8 mouse cellular contexts compared by ENCODE assay signal in the genomic region with DNA sequence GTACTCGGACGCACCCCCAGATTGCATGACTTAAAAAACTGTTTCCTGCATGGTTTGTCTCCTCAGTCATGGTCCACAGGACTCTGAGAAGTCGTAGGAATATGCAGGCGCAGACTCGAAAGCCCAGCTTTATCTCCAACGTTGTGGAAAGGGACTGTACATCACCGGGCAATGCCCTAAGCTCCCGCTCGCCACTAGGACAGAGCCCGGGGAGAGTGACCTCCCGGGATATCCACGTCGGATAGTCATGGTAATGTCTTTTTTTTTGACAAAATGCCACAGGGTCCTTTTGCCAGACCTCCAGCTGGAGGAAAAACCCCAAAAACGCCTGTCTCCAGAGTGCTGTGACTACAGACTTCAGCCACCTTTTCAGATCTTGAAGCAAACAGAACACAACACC. TPM values are rescaled to one million over a fixed set of nuclear protein-coding genes. Genes with fewer than 3 reads are reported as not detected.
DNase-seq lines count a peak whose midpoint lies in the region; ATAC-seq and TF ChIP-seq lines count a peak whose summit lies in the region.

No protein-coding gene starts in this region.

- peak overlapping the region; percentile 94 for H3K4me2 ChIP-seq in heart, embryonic 12.5 days
- H3K4me2 ChIP-seq in midbrain, embryonic 12.5 days (replicated peaks), result peak overlapping the region; percentile 87

- peak in 1 of 2 experiments; percentile 20 for DNase-seq in left cerebral cortex, adult 2 months (ENCODE audit: extremely low spot score in 1 of 2, low spot score in 2 of 2)
- no peak for DNase-seq in left cerebral cortex, postnatal 14 days (ENCODE audit: low spot score in 2 of 2)
- DNase-seq in kidney, postnatal 10 days, result peak; percentile 43
- DNase-seq in ovary, postnatal 10 days (ENCODE audit: low spot score), result no peak
- no peak for DNase-seq in urinary bladder, postnatal 14 days (ENCODE audit: low spot score)

- peak overlapping the region; percentile 90 for H3K9ac ChIP-seq in heart, embryonic 12.5 days
- H3K9ac ChIP-seq in midbrain, embryonic 12.5 days (replicated peaks), result peak overlapping the region; percentile 85

- no peaks in the 10 kb centered on the region for H3K27me3 ChIP-seq in heart, embryonic 12.5 days (replicated peaks)
- no peaks in the 10 kb centered on the region for H3K27me3 ChIP-seq in midbrain, embryonic 12.5 days

- no peak for TF ChIP-seq POLR2A in bone marrow, adult 2 months (IDR thresholded peaks at IDR 0.05; ENCODE audit: borderline replicate concordance, control insufficient read depth, low read depth, low read length)

- peak overlapping the region; percentile 89 for H3K27ac ChIP-seq in left cerebral cortex, adult 2 months
- peak overlapping the region; percentile 43; the same call in 1 of the 2 replicates for H3K27ac ChIP-seq in bone marrow, adult 2 months (ENCODE audit: control insufficient read depth, insufficient read depth, low read depth, low read length, poor library complexity)
- H3K27ac ChIP-seq in heart, embryonic 12.5 days (ENCODE audit: poor library complexity, severe bottlenecking), result peak overlapping the region; percentile 91
- peak overlapping the region; percentile 90; the same call in 1 of the 2 replicates for H3K27ac ChIP-seq in midbrain, embryonic 12.5 days (replicated peaks)

- H3K9me3 ChIP-seq in heart, embryonic 12.5 days (replicated peaks), result no peaks in the 10 kb centered on the region
- H3K9me3 ChIP-seq in midbrain, embryonic 12.5 days, result no peaks in the 10 kb centered on the region

- intact Hi-C loops in left cerebral cortex, adult 2 months (cut with DNase I), result loop anchor here (2.0 to 5.0 kb wide), 4 partner anchors 44 to 158 kb away; a partner anchor contains a TSS
- intact Hi-C loops in left cerebral cortex, postnatal 14 days (cut with DNase I), result loop anchor here (5.0 kb wide), 2 partner anchors 60 to 80 kb away; a partner anchor contains a TSS

- peaks cover 2% of the 10 kb centered on the region; the same call in 1 of the 2 replicates for H3K4me1 ChIP-seq in bone marrow, adult 2 months (ENCODE audit: control insufficient read depth, insufficient read depth, low read length)
- H3K4me1 ChIP-seq in heart, embryonic 12.5 days (replicated peaks), result peaks cover 23% of the 10 kb centered on the region
- peaks cover 15% of the 10 kb centered on the region for H3K4me1 ChIP-seq in midbrain, embryonic 12.5 days

- no peak; the same call in none of the 2 replicates for TF ChIP-seq CTCF in left cerebral cortex, adult 2 months (IDR thresholded peaks at IDR 0.05)
- TF ChIP-seq CTCF in bone marrow, adult 2 months (IDR thresholded peaks at IDR 0.05; ENCODE audit: control insufficient read depth, insufficient read depth, low read length), result no peak

- peak overlapping the region; percentile 79 for H3K4me3 ChIP-seq in left cerebral cortex, adult 2 months
- peak overlapping the region; percentile 77 for H3K4me3 ChIP-seq in bone marrow, adult 2 months (replicated peaks; ENCODE audit: control insufficient read depth, low read depth, low read length)
- H3K4me3 ChIP-seq in heart, embryonic 12.5 days, result peak overlapping the region; percentile 95
- H3K4me3 ChIP-seq in midbrain, embryonic 12.5 days, result peak overlapping the region; percentile 82

- no peak for ATAC-seq in heart, embryonic 12.5 days (ENCODE audit: insufficient number of reproducible peaks, low FRiP score)
- ATAC-seq in midbrain, embryonic 12.5 days (ENCODE audit: low FRiP score, low read depth), result no peak

- peaks cover 31% of the 10 kb centered on the region for H3K36me3 ChIP-seq in heart, embryonic 12.5 days
- peaks cover 18% of the 10 kb centered on the region for H3K36me3 ChIP-seq in midbrain, embryonic 12.5 days

- WGBS in bone marrow, adult 2 months, result 0% methylated on average over 14 of the region's 14 CpGs
- under 1% methylated on average over 14 of the region's 14 CpGs for WGBS in heart, embryonic 12.5 days
- WGBS in midbrain, embryonic 12.5 days, result 0% methylated on average over 14 of the region's 14 CpGs

RNA-seq across cellular contexts. Expression of a gene that starts 0.7 kb away (rescaled TPM):
- total RNA-seq in left cerebral cortex, adult 2 months (2021), result 10 to 100 TPM; 13.0 to 14.3 TPM
- total RNA-seq in left cerebral cortex, postnatal 14 days (2021), result 10 to 100 TPM; 13.8 to 14.0 TPM
- polyA plus RNA-seq in bone marrow, adult 2 months (2011; ENCODE audit: insufficient read depth, insufficient read length, low replicate concordance, missing spikeins), result 48.8 and 58.7 TPM in 2 replicates
- 39.2 and 47.1 TPM in 2 replicates for polyA plus RNA-seq in heart, embryonic 12.5 days (2016; fragmentation: Nextera tagmentation; extraction: Ambion mirVana)
- polyA plus RNA-seq in midbrain, embryonic 12.5 days (2016; fragmentation: Nextera tagmentation; extraction: Ambion mirVana), result 90.2 and 92.9 TPM in 2 replicates

RNA-seq across cellular contexts. Expression of a gene that starts 23.4 kb away (rescaled TPM):
- total RNA-seq in left cerebral cortex, adult 2 months (2021), result 10 to 100 TPM; 22.4 to 24.9 TPM
- total RNA-seq in left cerebral cortex, postnatal 14 days (2021), result 10 to 100 TPM; 20.1 to 22.1 TPM
- 32.1 and 40.3 TPM in 2 replicates for polyA plus RNA-seq in bone marrow, adult 2 months (2011; ENCODE audit: insufficient read depth, insufficient read length, low replicate concordance, missing spikeins)
- 64.8 and 68.5 TPM in 2 replicates for polyA plus RNA-seq in heart, embryonic 12.5 days (2016; fragmentation: Nextera tagmentation; extraction: Ambion mirVana)
- 79.2 and 80.6 TPM in 2 replicates for polyA plus RNA-seq in midbrain, embryonic 12.5 days (2016; fragmentation: Nextera tagmentation; extraction: Ambion mirVana)

RNA-seq across cellular contexts. Expression of a gene that starts 49.6 kb away (rescaled TPM):
- total RNA-seq in left cerebral cortex, adult 2 months (2021), result 1 to 10 TPM; 1.6 to 2.6 TPM
- 1 to 10 TPM in 1 of 2 experiments, under 1 TPM in 1; 0.61 to 1.3 TPM for total RNA-seq in left cerebral cortex, postnatal 14 days (2021)
- polyA plus RNA-seq in bone marrow, adult 2 months (2011; ENCODE audit: insufficient read depth, insufficient read length, low replicate concordance, missing spikeins), result not detected in 2 replicates
- polyA plus RNA-seq in heart, embryonic 12.5 days (2016; fragmentation: Nextera tagmentation; extraction: Ambion mirVana), result 1.1 TPM in 2 replicates
- 0.42 and 1.5 TPM in 2 replicates for polyA plus RNA-seq in midbrain, embryonic 12.5 days (2016; fragmentation: Nextera tagmentation; extraction: Ambion mirVana)
